Mouse (Mus musculus): ENCODE data around the gene Mad1l1.

Mad1l1 gene

DNA sequence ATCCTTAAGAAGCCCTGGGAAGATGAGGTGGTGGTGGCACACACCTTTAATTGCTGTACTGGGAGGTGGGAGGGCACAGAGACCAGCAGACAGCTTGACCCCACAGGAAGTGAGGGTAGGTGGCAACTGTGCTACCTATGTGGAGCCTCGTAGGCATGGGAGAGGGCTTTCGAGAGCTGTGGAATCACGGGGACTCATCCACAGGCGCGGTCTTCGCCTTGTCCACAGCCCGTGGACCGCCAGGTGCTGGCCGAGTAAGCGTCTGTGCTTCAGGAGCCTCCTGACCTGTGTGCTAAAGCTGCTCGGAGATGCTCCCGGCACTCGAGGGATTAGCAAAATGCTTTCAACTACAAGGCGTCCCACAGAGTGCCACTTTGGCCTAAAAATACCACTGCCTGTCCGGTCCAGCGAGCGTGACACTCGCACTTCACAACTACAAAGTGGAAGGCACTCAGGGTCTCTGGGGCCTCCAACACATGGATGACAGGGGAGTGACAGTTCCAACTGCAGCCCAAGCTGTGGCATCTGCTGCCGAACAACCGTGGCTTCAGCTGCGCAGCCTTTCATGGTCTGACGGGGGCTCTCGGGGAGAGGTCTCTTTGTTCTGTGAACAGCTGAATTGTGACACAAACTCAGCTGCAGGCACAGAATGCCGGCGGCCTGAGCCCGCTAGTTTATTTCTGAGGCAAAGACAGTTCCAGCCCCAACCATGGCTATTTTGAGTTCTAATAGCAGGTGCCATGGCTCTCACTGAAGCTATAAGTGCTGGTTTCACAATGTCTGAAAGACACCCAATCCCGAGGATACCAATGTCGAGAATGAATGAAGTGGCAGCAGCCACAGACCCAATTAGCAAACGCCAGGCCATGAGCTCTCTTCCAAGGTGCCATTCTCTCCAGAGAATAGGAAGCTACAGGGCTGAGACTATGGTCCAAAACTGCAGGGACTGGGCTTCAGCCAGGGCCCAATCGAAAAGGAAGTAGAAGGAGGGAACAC, 57.3 kb downstream of the Mad1l1 start:
- in situ Hi-C loops (cut with MboI, MseI): no loop called here

DNA sequence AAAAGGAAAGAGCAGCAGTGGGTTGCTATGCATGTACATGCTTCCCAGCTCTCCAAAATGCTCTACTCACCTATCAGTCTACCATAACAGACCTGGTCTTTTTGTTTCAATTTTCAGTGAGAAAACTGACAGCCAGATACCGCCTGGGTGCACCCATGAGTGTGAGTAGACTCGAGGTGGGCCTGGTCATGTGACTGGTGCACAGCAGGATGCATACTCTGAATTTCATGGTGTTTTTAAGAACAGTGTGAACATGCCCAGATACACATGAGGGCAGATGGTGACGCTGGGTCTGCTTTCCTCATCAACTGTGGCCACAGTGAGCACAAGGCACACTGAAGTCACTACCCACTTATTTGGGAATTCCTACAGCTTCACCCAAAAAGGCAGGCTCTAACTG, 59.0 kb downstream of the Mad1l1 start:
- in situ Hi-C loops (cut with MboI, MseI): no loop called here

DNA sequence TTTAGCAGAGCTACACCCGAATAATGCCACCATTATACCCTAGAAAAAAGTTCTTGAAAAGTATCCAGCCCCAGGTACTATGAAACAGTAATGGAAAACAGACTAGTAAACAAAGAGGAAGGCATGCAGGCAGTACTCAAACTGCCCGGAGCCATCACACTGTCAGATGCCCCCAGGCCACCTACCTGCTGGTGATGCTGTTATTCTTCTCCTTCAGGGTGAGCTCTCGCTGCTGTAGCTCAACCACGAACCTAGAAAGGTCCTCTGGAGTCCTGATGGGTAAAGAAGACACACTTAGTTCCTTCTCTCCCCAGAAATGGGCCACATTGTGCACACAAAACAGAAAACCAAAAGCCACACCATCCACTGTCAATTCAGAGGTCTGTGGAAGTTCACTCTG, 60.0 kb downstream of the Mad1l1 start:
- in situ Hi-C loops (cut with MboI, MseI): no loop called here

DNA sequence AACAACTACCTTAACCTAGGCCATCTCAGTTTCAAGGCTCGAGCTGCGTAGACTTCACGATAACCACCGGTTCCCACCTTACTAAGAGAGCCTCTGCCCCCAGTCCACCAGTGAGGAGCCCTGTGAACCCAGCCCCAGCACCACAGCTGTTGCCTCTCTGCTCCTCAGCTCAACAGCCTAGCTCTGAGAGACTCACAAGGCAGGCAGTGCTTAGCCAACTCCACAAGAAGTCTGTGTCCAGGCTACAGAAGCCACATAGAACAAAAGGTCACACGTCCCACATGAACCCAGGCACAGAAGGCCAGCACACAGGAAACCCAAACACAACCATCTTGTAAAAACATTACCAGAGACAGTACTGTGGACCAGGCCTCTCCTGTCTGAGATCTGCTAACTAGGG, 62.7 kb downstream of the Mad1l1 start:
- in situ Hi-C loops (cut with MboI, MseI): loop anchor here in 1 of 2 experiments (5.0 kb wide), 1 partner anchor 51 kb away; no protein-coding TSS in a partner anchor

DNA sequence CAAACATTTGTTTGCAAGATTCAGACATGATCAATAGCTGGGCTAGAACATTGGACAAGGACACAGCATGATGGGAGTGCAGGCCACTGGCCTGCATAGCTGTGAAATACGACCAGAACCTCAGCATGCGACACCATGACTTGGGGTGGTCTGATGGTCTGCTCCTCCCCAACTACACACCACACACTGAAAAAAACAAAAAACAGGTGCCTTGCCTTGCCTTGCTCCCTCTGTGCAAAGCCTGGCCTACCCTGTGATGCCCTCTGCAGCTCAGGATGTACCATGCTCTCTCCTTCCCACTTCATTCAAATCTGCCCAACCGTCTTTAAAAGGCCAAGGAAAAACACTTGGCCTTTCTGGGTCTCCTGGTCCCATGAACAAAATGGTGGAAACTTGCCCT, 63.3 kb downstream of the Mad1l1 start:
- in situ Hi-C loops (cut with MboI, MseI): loop anchor here in 1 of 2 experiments (5.0 kb wide), 1 partner anchor 51 kb away; no protein-coding TSS in a partner anchor

DNA sequence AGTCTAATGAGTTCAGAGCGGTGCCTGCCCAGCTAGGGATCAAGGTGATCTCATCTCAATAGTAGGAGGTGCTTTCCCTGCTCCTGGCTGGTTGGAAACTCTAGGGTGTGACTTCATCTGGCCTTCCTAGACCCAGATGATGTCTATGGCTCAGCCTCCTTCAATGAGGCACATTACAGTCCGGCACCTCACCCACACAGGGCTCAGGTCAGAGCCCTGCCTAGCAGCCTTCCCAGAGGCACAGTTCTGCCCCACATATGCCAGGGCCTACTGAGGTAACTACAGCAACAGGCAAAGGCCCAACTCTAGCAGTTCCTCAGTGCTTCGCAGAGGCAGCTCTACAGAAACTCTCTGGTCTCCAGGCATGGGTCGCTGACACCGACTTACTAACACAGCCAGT, 63.9 kb downstream of the Mad1l1 start:
- in situ Hi-C loops (cut with MboI, MseI): loop anchor here in 1 of 2 experiments (5.0 kb wide), 1 partner anchor 50 kb away; no protein-coding TSS in a partner anchor

DNA sequence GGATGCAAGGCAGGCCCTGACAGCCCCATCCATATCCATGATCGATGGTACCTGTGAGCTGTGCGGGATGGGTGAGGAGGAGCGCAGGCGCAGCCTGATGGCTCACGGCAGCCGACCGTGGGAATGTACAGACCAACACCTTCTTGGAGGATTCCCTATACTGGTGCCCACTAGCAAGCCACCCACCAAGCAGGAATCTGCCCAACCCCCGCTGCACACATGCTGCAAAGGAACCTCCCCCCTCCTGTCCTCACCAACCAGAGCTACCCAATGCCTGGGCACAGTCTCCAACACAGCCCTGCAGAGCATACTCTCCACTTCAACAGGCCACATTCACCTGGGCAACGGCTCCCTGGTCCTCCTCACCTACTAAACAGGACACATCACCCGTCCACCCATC, 64.7 kb downstream of the Mad1l1 start:
- in situ Hi-C loops (cut with MboI, MseI): loop anchor here in 1 of 2 experiments (5.0 kb wide), 1 partner anchor 49 kb away; no protein-coding TSS in a partner anchor

DNA sequence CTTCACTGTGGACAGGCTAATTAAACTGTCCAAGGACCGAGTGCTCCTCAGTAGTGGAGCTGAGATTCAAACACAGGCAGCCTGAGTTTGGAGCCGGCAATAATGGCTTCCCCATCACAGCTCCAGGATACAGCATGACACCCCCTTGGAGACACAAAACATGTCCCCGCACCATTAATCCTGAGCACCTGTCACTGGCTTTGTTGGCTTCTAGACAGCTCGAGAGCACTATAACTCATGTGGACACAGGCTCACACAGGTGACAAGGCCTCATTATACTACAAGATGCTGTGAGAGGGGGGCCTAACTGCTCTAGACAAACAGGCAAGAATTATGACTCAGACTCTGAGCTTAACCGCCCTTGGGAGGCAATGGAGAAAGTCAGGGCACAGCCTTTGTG, 66.1 kb downstream of the Mad1l1 start:
- in situ Hi-C loops (cut with MboI, MseI): loop anchor here in 1 of 2 experiments (5.0 kb wide), 1 partner anchor 48 kb away; no protein-coding TSS in a partner anchor

DNA sequence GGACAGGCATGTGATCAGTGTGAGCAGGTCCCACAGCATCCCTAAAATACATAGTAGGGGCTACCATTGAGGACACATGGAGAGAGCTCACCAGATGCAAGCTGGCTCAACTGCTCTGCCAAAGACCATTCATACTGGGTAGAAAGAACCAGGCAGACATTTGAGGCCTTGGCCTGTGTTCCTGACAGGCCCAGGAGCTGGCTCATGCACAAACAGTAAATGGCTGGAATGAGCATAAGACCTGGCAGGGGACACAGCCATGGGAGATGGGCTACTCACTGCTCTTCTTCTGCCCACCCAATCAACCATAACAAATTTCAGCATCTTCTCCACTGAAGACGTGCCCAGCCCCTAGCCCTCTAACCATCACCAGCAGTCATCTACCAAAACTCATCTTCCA, 66.7 kb downstream of the Mad1l1 start:
- in situ Hi-C loops (cut with MboI, MseI): loop anchor here in 1 of 2 experiments (5.0 kb wide), 1 partner anchor 47 kb away; no protein-coding TSS in a partner anchor

DNA sequence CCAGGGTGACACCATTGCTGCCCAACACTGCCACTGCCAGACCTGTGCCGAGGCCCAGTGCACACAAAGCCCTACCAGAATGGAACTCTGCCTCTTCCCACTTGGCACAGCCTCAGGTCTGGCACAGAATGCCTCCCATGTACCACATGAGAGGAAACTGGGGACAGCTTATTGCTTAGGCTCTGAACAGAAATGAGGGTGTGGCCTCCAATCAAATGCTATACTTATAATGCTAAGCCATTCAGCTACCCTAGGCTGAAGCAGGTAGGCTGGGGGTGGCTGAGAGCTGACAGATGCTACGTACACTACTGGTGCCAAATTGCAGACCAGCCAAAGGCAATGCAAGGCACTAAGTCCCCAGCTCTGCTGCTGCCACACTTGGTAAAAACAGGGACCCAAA, 69.4 kb downstream of the Mad1l1 start:
- in situ Hi-C loops (cut with MboI, MseI): no loop called here

DNA sequence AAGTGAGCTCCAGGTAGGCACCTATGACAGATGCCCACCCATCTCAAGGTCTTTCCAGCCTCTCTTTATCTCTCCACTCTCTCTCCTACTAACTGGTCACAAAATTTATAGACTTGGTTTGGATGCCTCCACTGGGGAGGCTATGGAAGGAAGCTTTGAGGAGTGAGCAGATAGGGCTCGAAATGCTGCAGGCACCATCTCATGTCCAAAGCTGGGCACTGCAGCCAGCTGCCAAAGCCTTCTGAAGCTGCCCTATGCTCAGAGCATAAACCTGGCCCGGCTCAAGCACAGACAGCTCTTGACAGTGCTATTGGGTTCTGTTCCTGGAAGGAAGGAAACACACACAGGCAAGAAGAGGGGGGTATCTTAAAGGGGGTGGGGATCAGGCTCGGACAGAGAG, 71.0 kb downstream of the Mad1l1 start:
- in situ Hi-C loops (cut with MboI, MseI): no loop called here

DNA sequence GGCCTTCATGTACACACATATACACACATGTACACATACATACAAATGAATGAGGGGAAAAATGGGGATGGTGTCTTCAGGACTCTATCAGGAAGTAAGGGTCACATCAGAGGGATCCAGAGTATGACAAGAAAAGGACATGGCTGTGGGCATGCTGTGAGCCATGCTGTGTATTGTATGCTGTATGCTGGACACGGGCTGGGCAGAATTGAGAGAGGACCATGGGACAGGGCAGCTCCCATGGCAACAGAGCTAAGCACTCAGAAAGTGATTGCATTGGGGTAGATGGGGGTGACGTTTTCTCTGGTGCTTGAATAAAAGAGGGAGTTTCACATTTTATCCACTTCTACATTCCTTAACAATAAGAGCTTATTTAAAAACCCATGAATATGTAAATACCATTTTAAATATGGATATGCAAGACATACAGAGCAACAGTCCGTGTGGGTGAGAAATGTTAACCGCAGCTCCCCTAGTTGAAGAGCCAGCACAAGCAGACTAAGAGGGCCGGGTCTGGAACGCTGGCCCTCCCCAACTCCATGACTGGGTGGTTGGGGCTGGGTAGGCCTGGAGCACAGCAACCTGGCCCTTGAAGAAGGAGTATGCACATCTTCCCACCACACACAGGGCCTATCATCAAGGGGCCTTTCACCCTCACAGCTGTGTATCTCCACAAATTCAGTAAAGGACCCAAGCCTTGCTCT, 71.8 kb downstream of the Mad1l1 start:
- in situ Hi-C loops (cut with MboI, MseI): no loop called here

DNA sequence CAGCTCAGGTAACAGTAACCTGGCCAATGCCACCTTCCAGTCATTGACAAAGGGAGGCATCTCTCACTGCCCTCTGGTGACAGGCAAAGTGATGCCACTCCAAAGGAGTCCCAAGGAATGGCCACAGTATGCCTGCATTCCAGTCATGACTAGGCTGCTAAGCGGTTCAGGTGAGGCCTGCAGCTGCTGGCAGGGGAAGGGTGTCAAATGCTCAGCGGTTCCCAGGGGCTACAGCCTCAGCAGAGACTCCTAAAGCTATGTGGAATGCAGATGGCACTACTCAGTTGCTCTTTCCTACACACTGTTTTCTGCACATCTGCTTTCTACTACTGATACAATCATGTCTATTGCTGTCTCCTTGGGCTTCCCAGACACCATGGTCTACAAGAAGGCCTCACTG, 73.3 kb downstream of the Mad1l1 start:
- in situ Hi-C loops (cut with MboI, MseI): no loop called here

DNA sequence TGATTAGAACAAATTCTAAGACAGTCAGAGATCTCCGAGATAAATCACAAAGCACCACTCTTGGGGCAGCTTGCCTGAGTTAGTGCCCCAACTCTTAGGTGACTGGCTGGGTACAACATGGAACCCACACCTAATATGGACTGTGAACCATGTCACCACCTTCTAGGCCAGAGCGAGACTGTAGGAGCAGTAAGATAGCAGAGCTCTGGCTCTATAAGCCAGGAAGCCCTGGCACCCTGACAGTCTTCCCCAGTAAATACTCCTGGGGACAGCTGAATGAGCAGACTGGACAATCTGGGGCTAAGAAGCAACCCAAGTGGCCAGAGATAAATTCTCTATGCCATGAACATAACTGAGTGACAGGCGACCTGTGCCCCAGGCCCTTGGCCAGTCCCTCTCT, 81.1 kb downstream of the Mad1l1 start:
- in situ Hi-C loops (cut with MboI, MseI): no loop called here

DNA sequence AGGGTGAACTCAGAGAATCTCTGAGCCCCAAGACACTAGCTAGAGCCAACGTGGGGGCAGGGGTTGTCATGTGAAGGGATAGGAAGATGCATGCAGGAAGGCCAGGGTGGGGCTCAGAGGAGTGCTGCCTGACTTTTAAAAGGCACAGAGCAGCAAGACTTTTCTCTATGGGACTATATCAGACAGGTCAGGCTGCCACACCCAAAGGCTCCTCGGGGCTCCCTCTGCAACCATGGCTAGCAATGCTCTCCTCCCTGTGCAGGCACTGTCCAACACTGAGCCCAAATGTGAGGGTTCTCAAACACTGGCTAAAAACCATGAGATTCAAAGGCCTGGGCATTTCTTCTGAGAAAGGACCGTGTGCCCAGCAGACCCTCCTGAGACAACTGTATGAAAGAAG, 82.5 kb downstream of the Mad1l1 start:
- in situ Hi-C loops (cut with MboI, MseI): no loop called here

DNA sequence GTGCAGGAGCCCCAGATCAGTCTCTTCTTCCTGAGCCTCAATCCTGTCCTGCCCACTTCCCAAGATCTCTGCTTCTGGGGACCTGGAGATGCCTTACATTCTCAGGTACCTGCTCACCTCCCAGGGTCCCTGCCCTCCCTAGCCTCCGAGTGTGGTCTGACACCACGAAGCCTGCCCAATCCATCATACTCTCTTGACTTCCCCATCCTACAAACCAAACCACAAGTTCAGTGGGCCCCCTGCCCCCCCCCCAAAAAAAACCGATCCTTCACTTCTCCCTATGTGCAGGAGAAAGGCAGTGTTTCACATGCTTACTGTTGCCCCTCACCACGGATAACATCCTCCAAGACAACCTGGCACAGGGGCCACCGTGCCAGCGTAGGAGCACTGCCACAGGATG, 90.5 kb downstream of the Mad1l1 start:
- in situ Hi-C loops (cut with MboI, MseI): no loop called here

DNA sequence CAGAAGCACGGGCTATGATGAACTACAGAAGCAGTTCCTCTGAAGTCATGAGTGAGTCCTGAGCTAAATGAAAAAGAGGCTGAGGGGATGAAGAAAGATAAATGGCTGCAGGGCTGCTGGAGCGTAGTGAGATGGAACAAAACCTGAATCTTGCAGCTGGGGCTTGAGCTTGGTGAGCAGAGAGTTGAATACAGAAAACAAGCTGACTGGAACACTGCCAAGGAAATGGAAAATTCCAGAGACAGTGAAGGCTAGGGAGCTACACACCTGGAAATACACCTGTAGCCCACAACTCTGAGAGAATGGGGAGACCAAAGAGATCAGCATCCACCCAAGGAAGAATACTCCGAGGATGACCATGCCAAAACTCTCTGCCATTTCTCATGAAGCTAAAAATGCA, 93.0 kb downstream of the Mad1l1 start:
- in situ Hi-C loops (cut with MboI, MseI): no loop called here

DNA sequence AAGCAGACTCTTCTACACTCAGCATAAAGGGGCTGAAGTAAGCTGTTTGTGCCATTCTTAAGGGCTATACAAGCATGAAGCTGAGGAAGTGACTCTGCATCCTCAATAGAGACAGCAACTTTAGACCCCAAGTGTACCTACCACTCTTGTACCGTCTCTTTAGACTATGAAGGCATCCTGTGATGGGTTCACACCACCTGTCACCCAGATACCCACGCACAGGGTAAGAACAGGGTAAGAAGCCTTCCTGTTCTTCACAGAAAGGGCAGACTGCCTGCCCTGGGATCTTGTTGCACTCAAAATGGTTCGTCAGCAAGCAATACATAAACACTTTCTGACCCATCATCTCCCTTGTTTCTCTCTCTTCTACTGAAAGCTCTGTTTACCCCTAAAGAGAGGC, 94.5 kb downstream of the Mad1l1 start:
- in situ Hi-C loops (cut with MboI, MseI): no loop called here

DNA sequence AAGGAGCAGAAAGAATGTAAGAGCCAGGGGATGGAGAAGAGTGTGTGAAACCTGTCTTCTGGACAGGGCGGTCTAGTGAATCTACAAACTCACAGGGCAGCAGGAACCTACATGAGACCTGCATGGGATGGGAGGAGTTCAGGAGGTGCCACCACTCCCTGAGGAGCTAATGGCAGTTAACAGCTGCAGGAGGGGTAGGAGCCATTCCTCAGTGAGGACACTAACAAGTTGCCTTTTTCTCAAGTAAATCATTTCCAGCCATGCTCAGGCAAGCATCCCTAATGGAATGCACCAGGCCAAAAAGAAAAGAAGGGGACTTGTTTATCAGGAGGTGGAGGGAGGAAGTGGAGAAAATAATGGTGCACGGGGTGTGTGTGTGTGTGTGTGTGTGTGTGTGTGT, 95.5 kb downstream of the Mad1l1 start:
- in situ Hi-C loops (cut with MboI, MseI): no loop called here

DNA sequence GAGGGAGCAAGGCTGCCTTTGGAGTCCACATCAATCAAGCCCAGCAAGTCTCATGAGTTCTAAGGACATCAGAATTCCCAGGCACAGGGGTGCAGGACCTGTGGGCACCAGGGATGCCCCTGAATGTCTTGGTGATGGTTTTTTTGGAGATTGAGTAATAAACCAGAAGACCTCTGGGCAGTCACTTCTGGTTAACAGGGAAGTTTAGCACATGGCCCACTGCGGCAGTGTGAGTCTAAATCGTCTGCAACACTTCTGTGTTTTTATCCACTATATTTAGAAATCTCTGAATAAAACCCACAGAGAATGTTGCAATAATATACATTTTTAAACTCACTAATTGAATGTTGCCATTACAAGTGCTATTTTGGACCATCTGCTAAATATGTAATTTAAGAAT, 96.2 kb downstream of the Mad1l1 start:
- in situ Hi-C loops (cut with MboI, MseI): no loop called here

DNA sequence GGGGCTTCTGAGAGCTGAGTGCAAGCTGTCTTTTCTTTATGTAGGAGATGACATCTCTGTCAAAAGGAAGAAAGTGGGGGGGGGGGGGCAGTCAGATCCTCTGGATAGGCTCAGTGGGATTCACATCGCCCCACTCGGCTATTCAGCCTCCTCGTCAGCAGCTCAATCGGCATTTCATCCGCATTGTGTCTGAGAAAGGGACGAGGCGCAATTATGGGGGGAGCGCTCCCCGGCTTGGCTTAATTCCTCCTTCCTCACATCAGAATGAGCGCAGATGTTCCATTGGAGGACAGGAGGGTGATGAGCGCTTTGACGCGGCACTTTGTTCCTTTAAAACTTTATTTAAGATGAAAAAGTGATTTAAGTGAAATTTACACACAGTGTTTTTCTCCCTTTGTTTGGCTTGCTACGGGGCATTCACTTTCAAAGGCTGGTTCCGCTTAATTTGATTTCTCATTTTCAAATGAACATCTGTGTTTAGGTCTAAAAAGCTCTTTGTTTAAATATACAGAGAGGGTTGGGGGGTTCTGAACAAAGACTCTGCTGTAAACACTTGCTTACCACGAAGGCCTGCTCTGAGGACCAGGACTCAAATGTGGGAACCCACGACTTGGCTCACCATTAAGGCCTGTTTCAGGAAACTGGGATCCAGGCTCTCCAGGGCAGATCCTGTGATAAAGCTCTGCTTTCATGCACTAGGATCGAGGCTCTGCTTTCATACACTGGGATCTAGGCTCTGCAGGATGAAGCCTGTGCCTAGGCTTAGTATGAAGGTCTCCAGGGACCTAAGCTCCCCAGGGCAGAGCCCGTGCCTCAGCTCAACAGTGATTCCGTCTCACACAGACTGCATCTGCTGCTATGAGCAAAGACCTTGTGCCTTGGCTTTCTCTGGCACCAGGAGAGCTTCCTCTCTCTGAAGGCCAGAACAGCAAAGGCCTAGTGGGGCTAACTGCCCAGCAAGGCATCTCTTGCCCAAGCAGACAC, 98.0 kb downstream of the Mad1l1 start:
- in situ Hi-C loops (cut with MboI, MseI): no loop called here
